Mouse (Mus musculus) left cerebral cortex, postnatal 36 days (tissue): ENCODE results near the gene Ptprb. TPM values are rescaled to one million over a fixed set of nuclear protein-coding genes. Genes with fewer than 3 reads are reported as not detected.

ENCODE experiments used
- DNase-seq, 2 experiments: peaks; one replicate each; pipeline ENCODE4 v3.0.0; 2021 to 2022; ENCODE audit warnings: low spot score in 2 of 2, mixed read lengths in 1 of 2
- intact Hi-C: fragments of 180-260 bp; cut with DNase I; formaldehyde crosslinking; loops from one replicate; pipeline ENCODE4 v1.15.1; 2025
- total RNA-seq, 2 experiments: library from RNA; stranded (reverse); gene quantifications; 2 replicates each; pipeline ENCODE4 v1.2.3; 2021

Ptprb gene
- total RNA-seq: 10 to 100 TPM; 17.5 to 20.6 TPM

- intact Hi-C loops: no loop called here
- DNase-seq: no peak
Observed at GRCm38 (mm10) chr10:116275280-116275679, at the start of gene Ptprb. Gene Ptprb (plus strand): TSS chr10:116275523.

GRCm38 (mm10) chr10:116235299-116235698 is 40.0 kb upstream of the Ptprb start:
- intact Hi-C loops: no loop called here
- no peak for DNase-seq

GRCm38 (mm10) chr10:116242200-116242599 is 33.1 kb upstream of the Ptprb start:
- no peak for DNase-seq
- intact Hi-C loops: no loop called here

- no peak for DNase-seq
- intact Hi-C loops: no loop called here
Observed at GRCm38 (mm10) chr10:116243373-116243772, 31.9 kb upstream of the Ptprb start.

GRCm38 (mm10) chr10:116245632-116246031 is 29.7 kb upstream of the Ptprb start:
- no peak for DNase-seq
- intact Hi-C loops: no loop called here

- intact Hi-C loops: no loop called here
- no peak for DNase-seq
Observed at GRCm38 (mm10) chr10:116252668-116253067, 22.7 kb upstream of the Ptprb start.

- intact Hi-C loops: no loop called here
- DNase-seq: no peak
Observed at GRCm38 (mm10) chr10:116253972-116254371, 21.4 kb upstream of the Ptprb start.

GRCm38 (mm10) chr10:116259298-116259697 is 16.0 kb upstream of the Ptprb start:
- intact Hi-C loops: no loop called here
- DNase-seq: no peak

GRCm38 (mm10) chr10:116260658-116261433 is 14.5 kb upstream of the Ptprb start:
- intact Hi-C loops: no loop called here
- peak; percentile 40 to 58 for DNase-seq

- intact Hi-C loops: no loop called here
- DNase-seq: no peak
Observed at GRCm38 (mm10) chr10:116261559-116261958, 13.8 kb upstream of the Ptprb start.

- DNase-seq: no peak
- intact Hi-C loops: no loop called here
Observed at GRCm38 (mm10) chr10:116264521-116264920, 10.8 kb upstream of the Ptprb start.

- intact Hi-C loops: loop anchor here (5.0 kb wide), 1 partner anchor 54 kb away; no protein-coding TSS in a partner anchor
- DNase-seq: peak; percentile 25 to 32
Observed at GRCm38 (mm10) chr10:116266561-116267433, 8.5 kb upstream of the Ptprb start.

GRCm38 (mm10) chr10:116267434-116267822 is 7.9 kb upstream of the Ptprb start:
- intact Hi-C loops: loop anchor here (5.0 kb wide), 1 partner anchor 55 kb away; no protein-coding TSS in a partner anchor
- DNase-seq: no peak

- no peak for DNase-seq
- intact Hi-C loops: loop anchor here (5.0 kb wide), 1 partner anchor 56 kb away; no protein-coding TSS in a partner anchor
Observed at GRCm38 (mm10) chr10:116268343-116268742, 7.0 kb upstream of the Ptprb start.

- intact Hi-C loops: no loop called here
- no peak for DNase-seq
Observed at GRCm38 (mm10) chr10:116270646-116271469, 4.5 kb upstream of the Ptprb start.

GRCm38 (mm10) chr10:116271470-116271915 is 3.8 kb upstream of the Ptprb start:
- intact Hi-C loops: no loop called here
- no peak for DNase-seq

GRCm38 (mm10) chr10:116272156-116272555 is 3.2 kb upstream of the Ptprb start:
- intact Hi-C loops: no loop called here
- DNase-seq: no peak

- intact Hi-C loops: no loop called here
- DNase-seq: no peak
Observed at GRCm38 (mm10) chr10:116286697-116287344, 11.5 kb downstream of the Ptprb start.

- no peak for DNase-seq
- intact Hi-C loops: no loop called here
Observed at GRCm38 (mm10) chr10:116288130-116288529, 12.8 kb downstream of the Ptprb start.
